Mouse (Mus musculus) T-helper 17 cell (primary cell): ENCODE results near the gene Gm20777.
"Not testable (repeated sequence)": the region's sequence is repeated elsewhere in the genome, so short reads cannot be mapped to it uniquely, and the experiment has no call there.

Source experiments
- in situ Hi-C, 2 experiments: fragments of 300-600 bp; cut with MboI, MseI; formaldehyde crosslinking; loops; 1 replicate in 1 of 2; 2 replicates in 1 of 2; pipeline ENCODE4 v1.15.1; 2025; ENCODE audit warnings: high pct_unique_total_duplicates in 2 of 2

Gm20777 gene

DNA sequence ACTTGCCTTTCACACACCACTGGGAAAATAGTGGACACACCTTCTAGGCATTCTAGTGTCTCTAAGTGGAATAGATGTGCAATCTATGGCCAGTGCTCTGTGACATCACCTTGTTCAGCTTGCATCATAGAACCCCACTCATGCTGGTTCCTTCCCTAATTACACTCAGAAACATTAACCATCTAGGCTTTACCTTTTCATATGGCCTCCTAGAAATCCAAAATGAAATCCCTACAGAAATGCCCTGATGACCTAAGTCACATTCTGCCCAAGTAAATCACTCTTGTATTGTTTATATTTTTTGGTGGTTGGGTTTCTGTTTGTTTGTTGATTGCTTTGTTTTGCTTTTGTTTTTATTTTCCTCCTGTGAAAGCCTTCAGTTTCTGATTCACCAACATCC, at the start of gene Gm20777:
TSS of gene Gm20777 (minus strand) at position 101 of the 400 bp plus-strand sequence.
- in situ Hi-C loops, result not testable (repeated sequence)

- in situ Hi-C loops, result not testable (repeated sequence)
Measured at GRCm38 (mm10) chrY:10709551-10709950, 42.7 kb downstream of the Gm20777 start.

DNA sequence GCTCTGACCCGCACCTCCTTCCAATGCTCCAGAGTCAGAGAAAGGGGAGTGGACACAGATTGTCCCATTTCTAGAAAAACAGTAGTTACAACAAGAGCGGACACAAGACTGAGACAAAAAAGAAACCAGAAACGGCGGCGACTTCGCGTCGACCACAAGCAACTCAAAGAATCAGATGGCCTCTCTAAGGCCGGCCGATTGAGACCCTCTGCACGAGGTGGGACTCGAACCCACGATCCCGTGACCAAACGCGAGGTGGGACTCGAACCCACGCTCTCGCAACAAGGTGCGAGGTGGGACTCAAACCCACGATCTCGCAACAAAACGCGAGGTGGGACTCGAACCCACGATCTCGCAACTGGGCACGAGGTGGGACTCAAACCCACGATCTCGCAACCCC, 43.5 kb downstream of the Gm20777 start:
- in situ Hi-C loops, result not testable (repeated sequence)

DNA sequence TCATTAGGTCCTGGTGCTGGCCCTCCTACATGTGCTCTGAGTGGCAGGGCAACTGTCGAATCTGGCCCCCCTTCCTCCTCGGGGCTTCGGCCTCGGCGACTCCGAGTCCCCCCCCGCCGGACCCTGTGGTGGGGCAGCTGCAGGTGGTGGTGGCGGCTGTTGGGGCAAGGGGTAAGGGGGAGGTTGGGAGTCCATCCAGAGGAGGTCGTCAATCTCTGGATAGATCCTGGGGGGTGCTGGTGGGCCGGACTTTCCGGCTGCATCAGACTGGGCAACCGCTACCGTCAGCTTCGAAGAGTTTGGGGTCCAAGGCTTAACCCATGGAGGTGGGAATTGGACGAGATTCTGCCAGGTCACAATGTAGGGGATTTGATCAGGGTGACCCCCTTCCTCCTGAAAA, 44.0 kb downstream of the Gm20777 start:
- in situ Hi-C loops, result not testable (repeated sequence)

GRCm38 (mm10) chrY:10706686-10707085, 45.6 kb downstream of the Gm20777 start:
- in situ Hi-C loops, result not testable (repeated sequence)
